Mouse (Mus musculus): ENCODE results near the gene Mgl2. TPM values are rescaled to one million over a fixed set of nuclear protein-coding genes. Genes with fewer than 3 reads are reported as not detected.

The Mgl2 gene
- total RNA-seq, 2 experiments from 2014 or later: 2.7 to 3.4 TPM

- DNase-seq: no peak
Measured at GRCm38 (mm10) chr11:70170291-70170690, 40.2 kb downstream of the Mgl2 start.

- DNase-seq: no peak
Measured at GRCm38 (mm10) chr11:70171181-70171580, 41.1 kb downstream of the Mgl2 start.

DNA sequence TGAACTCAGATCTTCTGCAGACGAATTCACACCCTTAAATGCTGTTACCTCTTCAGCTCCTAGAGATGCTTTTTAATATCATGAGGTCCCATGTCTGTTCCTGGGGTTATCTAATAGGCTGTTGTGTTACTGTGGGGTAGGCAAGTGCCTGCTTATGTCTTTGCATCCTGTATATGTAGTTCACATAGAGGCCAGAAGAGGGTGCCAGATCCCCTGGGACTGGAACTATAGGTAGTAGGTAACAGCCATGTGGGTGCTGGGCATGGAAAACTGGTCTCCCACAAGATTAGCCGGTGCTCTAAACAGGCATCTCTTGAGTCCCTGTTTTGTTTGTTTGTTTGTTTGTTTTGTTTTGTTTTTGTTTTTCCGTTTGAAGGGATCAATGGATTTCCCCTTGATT lies 41.7 kb downstream of the Mgl2 start:
- peak; percentile 37 to 55 for DNase-seq

- no peak for DNase-seq
Measured at GRCm38 (mm10) chr11:70172298-70172697, 42.2 kb downstream of the Mgl2 start.

- no peak for DNase-seq
Measured at GRCm38 (mm10) chr11:70174491-70174890, 44.4 kb downstream of the Mgl2 start.

GRCm38 (mm10) chr11:70177647-70178046 lies 47.5 kb downstream of the Mgl2 start:
- peak in 1 of 2 experiments; percentile 13 for DNase-seq

- DNase-seq: no peak
Measured at GRCm38 (mm10) chr11:70178311-70178710, 48.2 kb downstream of the Mgl2 start.

GRCm38 (mm10) chr11:70178756-70179155 lies 48.6 kb downstream of the Mgl2 start:
- DNase-seq: no peak

DNA sequence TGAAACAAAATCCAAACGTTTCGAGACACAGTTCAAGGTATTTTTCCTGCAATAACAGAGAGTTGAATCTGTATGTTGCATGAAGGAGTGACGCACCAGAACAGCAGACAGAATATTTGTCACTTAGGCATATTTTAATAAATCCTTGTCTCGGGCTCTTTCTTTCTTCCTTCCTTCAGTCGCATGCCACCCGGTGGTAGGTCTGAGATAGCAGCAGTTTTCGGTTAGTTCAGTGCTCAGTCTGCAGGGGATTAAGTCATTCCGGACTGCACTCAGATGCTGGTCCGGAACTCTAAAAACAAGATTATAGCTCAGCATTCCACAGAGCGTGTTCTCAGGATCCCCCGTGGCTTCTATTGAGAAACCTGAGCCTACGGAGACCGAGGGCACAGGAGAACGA lies 49.3 kb downstream of the Mgl2 start:
- DNase-seq: peak; percentile 30 to 51

DNA sequence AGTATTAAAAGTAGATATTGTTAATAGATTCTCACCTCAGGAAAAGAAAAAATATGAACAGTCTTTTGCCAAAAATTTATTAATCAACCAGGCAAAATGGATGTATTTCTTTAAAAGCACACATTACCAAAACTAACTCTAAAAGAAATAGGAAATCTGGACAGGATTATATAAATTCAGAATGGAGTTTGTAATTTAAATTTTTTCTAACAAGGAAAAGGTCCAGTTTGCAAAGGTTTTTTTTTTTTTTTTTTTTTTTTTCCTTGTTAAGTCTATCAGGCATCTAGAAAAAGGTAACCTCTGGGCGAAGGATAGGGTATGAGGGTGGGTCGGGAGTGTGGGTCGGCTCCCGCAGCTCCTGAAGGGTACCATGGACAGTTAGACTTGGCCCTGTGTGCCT lies 50.4 kb downstream of the Mgl2 start:
- no peak for DNase-seq

DNA sequence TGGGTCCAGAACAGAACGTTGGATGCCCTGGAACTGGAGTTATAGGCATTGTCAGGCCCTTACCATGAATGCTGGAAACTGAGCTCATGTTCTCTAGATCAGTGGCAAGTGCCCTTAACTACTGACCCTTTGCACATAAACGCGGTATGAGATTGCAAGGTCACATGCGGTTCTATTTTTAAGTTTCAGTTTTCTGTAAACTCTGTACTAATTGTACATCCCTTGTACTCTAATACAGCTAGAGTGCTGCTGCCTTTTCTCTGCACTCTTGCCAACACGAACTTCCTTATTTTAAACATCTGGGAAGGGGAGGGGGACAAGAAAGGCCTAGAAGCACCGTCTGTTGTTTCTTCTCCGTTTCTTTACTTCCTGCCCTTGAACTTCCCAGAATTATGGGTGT lies 55.0 kb downstream of the Mgl2 start:
- DNase-seq: no peak

Other genes starting within 250 kb of the Mgl2 start
- gene Kctd11, start 248.9 kb upstream of the Mgl2 start, total RNA-seq (2021): 1 to 10 TPM; 4.2 to 5.4 TPM
- under 1 TPM; 0.23 to 0.89 TPM for gene Acap1, start 234.8 kb upstream of the Mgl2 start, total RNA-seq (2021)
- 1 to 10 TPM in 1 of 2 experiments, under 1 TPM in 1; 0.46 to 1.4 TPM for gene 2810408A11Rik, start 229.3 kb upstream of the Mgl2 start, total RNA-seq (2021)
- gene Neurl4, start 229.3 kb upstream of the Mgl2 start, total RNA-seq (2021): 10 to 100 TPM; 42.5 to 47.5 TPM
- 10 to 100 TPM; 47.1 to 47.6 TPM for gene Gps2, start 216.4 kb upstream of the Mgl2 start, total RNA-seq (2021)
- 100 to 1,000 TPM; 619 to 640 TPM for gene Eif5a, start 208.4 kb upstream of the Mgl2 start, total RNA-seq (2021)
- gene Ybx2, start 194.5 kb upstream of the Mgl2 start, total RNA-seq (2021): 10 to 100 TPM; 11.5 to 11.8 TPM
- 10 to 100 TPM; 60.2 to 90.0 TPM for gene Slc2a4, start 182.1 kb upstream of the Mgl2 start, total RNA-seq (2021)
- gene Cldn7, start 165.6 kb upstream of the Mgl2 start, total RNA-seq (2021): 1 to 10 TPM in 1 of 2 experiments, not detected in 1; 1.2 TPM
- gene Ctdnep1, start 149.2 kb upstream of the Mgl2 start, total RNA-seq (2021): 100 to 1,000 TPM; 112 to 132 TPM
- 10 to 100 TPM; 66.4 to 80.3 TPM for gene Elp5, start 147.8 kb upstream of the Mgl2 start, total RNA-seq (2021)
- gene Gabarap, start 139.2 kb upstream of the Mgl2 start, total RNA-seq (2021): 100 to 1,000 TPM; 421 to 450 TPM
- gene Phf23, start 134.6 kb upstream of the Mgl2 start, total RNA-seq (2021): 10 to 100 TPM; 54.6 to 57.1 TPM
- 10 to 100 TPM; 15.6 to 17.4 TPM for gene Dvl2, start 129.7 kb upstream of the Mgl2 start, total RNA-seq (2021)
- gene Acadvl, start 114.9 kb upstream of the Mgl2 start, total RNA-seq (2021): 100 to 1,000 TPM; 543 to 557 TPM
- 10 to 100 TPM; 27.4 to 40.4 TPM for gene Dlg4, start 113.4 kb upstream of the Mgl2 start, total RNA-seq (2021)
- gene Asgr1, start 76.2 kb upstream of the Mgl2 start, total RNA-seq (2021): under 1 TPM in 1 of 2 experiments, not detected in 1; 0.33 TPM
- 1 to 10 TPM in 1 of 2 experiments, under 1 TPM in 1; 0.60 to 2.1 TPM for gene Asgr2, start 37.7 kb upstream of the Mgl2 start, total RNA-seq (2021)
- 1 to 10 TPM; 2.4 to 6.5 TPM for gene Clec10a, start 25.9 kb downstream of the Mgl2 start, total RNA-seq (2021)
- gene Slc16a11, start 82.4 kb downstream of the Mgl2 start, total RNA-seq (2021): under 1 TPM in 1 of 2 experiments, not detected in 1; 0.23 TPM
- gene Slc16a13, start 90.7 kb downstream of the Mgl2 start, total RNA-seq (2021): 1 to 10 TPM; 2.7 to 3.0 TPM
- gene Bcl6b, start 99.5 kb downstream of the Mgl2 start, total RNA-seq (2021): 10 to 100 TPM; 10.7 to 18.9 TPM
- 10 to 100 TPM; 38.6 to 61.4 TPM for gene 0610010K14Rik, start 107.6 kb downstream of the Mgl2 start, total RNA-seq (2021)
- gene Gm21988, start 109.5 kb downstream of the Mgl2 start, total RNA-seq (2021): 1 to 10 TPM; 4.9 to 7.3 TPM
- 100 to 1,000 TPM; 224 to 245 TPM for gene Rnasek, start 109.5 kb downstream of the Mgl2 start, total RNA-seq (2021)
- 1 to 10 TPM; 1.2 to 1.8 TPM for gene Alox12, start 125.0 kb downstream of the Mgl2 start, total RNA-seq (2021)
- gene Alox12e, start 192.3 kb downstream of the Mgl2 start, total RNA-seq (2021): not detected
- 1 to 10 TPM; 1.9 to 6.0 TPM for gene Alox15, start 221.7 kb downstream of the Mgl2 start, total RNA-seq (2021)